ENCODE assay signal across 8 mouse cellular contexts in the genomic region with DNA sequence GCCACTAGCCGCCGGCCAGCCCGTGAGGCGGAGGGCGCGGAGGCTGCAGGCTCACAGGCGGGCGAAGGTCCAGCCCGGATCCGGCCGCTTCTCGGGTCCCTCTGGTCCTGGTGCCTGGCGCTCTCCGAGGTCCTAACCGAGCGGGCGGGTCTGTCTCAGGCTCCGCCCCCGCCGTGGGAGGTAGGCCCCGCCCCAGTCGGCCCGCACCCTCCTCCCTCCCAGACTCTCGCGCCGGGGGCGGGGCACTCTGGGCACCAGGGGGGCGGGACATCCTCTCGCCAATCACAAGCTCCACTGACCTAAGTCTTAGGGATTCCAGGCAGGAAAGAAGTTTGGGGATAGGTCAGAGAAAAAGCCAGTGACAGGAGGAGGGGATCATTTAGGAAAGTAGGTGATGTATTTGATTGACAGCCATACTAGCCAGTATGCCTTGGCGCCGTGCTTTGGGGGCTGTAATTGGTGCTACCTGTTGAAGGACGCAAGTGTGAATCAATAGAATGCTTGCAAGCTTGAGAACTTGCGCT. TPM values are rescaled to one million over a fixed set of nuclear protein-coding genes. Genes with fewer than 3 reads are reported as not detected.
DNase-seq lines count a peak whose midpoint lies in the region; ATAC-seq and TF ChIP-seq lines count a peak whose summit lies in the region.

A gene (minus strand): TSS at position 142 of the 524 bp plus-strand sequence.

- intact Hi-C loops in heart, postnatal 10 days (cut with DNase I) = no loop called here

- H3K27ac ChIP-seq in forebrain, embryonic 15.5 days (replicated peaks) = no peak within 1 kb of the TSS; the same call in 1 of the 2 replicates
- no peak within 1 kb of the TSS for H3K27ac ChIP-seq in liver, embryonic 14.5 days
- H3K27ac ChIP-seq in neural tube, embryonic 14.5 days (ENCODE audit: low read depth, low read length) = peak within 1 kb of the TSS; percentile 39

- no peaks in the 10 kb centered on the region for H3K9me3 ChIP-seq in forebrain, embryonic 15.5 days
- no peaks in the 10 kb centered on the region for H3K9me3 ChIP-seq in liver, embryonic 14.5 days (ENCODE audit: control insufficient read depth, low read length)
- no peaks in the 10 kb centered on the region for H3K9me3 ChIP-seq in neural tube, embryonic 14.5 days (ENCODE audit: control insufficient read depth, low read length)

- peak within 1 kb of the TSS; percentile 76 for H3K4me3 ChIP-seq in forebrain, embryonic 15.5 days
- peak within 1 kb of the TSS; percentile 8 to 29; a peak in 3 of 4 replicates for H3K4me3 ChIP-seq in liver, embryonic 14.5 days (ENCODE audit: insufficient read depth in 1 of 2, low read depth in 2 of 2, low read length in 2 of 2)
- peak within 1 kb of the TSS; percentile 69 for H3K4me3 ChIP-seq in neural tube, embryonic 14.5 days (ENCODE audit: low read depth, low read length)

- TF ChIP-seq EP300 in liver, embryonic 14.5 days (IDR thresholded peaks at IDR 0.05; ENCODE audit: low read depth) = no peak

- no peaks in the 10 kb centered on the region for H3K27me3 ChIP-seq in forebrain, embryonic 15.5 days
- H3K27me3 ChIP-seq in liver, embryonic 14.5 days (ENCODE audit: control insufficient read depth, insufficient read depth, low read length) = peaks cover 12% of the 10 kb centered on the region
- H3K27me3 ChIP-seq in neural tube, embryonic 14.5 days (ENCODE audit: control insufficient read depth, insufficient read depth, low read length) = no peaks in the 10 kb centered on the region

- no peak for TF ChIP-seq CTCF in liver, embryonic 14.5 days (IDR thresholded peaks at IDR 0.05; ENCODE audit: low read depth)

- H3K4me1 ChIP-seq in forebrain, embryonic 15.5 days = peaks cover 4% of the 10 kb centered on the region; the same call in 1 of the 2 replicates
- no peaks in the 10 kb centered on the region for H3K4me1 ChIP-seq in liver, embryonic 14.5 days (replicated peaks; ENCODE audit: control insufficient read depth in 2 of 2, insufficient read depth in 2 of 2, low read length in 1 of 2)
- peaks cover 4% of the 10 kb centered on the region; the same call in 1 of the 2 replicates for H3K4me1 ChIP-seq in neural tube, embryonic 14.5 days (ENCODE audit: control insufficient read depth, insufficient read depth, low read length)

- peak; percentile 49 to 52 for DNase-seq in B cell, adult 2 months
- DNase-seq in heart, postnatal 10 days = peak; percentile 89 to 92
- DNase-seq in kidney, postnatal 4 days = peak; percentile 95 to 96
- peak; percentile 20 to 33 (median 27) for DNase-seq in liver, embryonic 14.5 days (ENCODE audit: low read depth in 3 of 3, low spot score in 3 of 3)
- DNase-seq in testis, postnatal 10 days (ENCODE audit: low spot score) = peak; percentile 98

- H3K9ac ChIP-seq in forebrain, embryonic 15.5 days (replicated peaks) = peak within 1 kb of the TSS; percentile 71
- no peak within 1 kb of the TSS for H3K9ac ChIP-seq in liver, embryonic 14.5 days (replicated peaks)
- peak within 1 kb of the TSS; percentile 76 for H3K9ac ChIP-seq in neural tube, embryonic 14.5 days (replicated peaks; ENCODE audit: low read depth, low read length)

- ATAC-seq in cerebellum, adult (ENCODE audit: insufficient number of reproducible peaks, low FRiP score, low TSS enrichment) = peak; percentile 98
- ATAC-seq in forebrain, embryonic 15.5 days (replicated peaks) = peak; percentile 96
- peak; percentile 93 for ATAC-seq in liver, embryonic 14.5 days (ENCODE audit: insufficient read depth)
- peak; percentile 97 for ATAC-seq in neural tube, embryonic 14.5 days (ENCODE audit: low read depth)

- 1% methylated on average over 28 of the region's 33 CpGs for WGBS in forebrain, embryonic 15.5 days
- WGBS in liver, embryonic 14.5 days (ENCODE audit: insufficient replicate concordance) = under 1% methylated on average over 26 of the region's 33 CpGs
- under 1% methylated on average over 33 of the region's 33 CpGs for WGBS in neural tube, embryonic 14.5 days

- peak within 1 kb of the TSS; percentile 95 for H3K4me2 ChIP-seq in forebrain, embryonic 15.5 days (replicated peaks)
- H3K4me2 ChIP-seq in liver, embryonic 14.5 days (ENCODE audit: low read depth) = peak within 1 kb of the TSS; percentile 56
- H3K4me2 ChIP-seq in neural tube, embryonic 14.5 days (ENCODE audit: low read depth, low read length) = peak within 1 kb of the TSS; percentile 77

- H3K36me3 ChIP-seq in forebrain, embryonic 15.5 days = no peaks in the 10 kb centered on the region
- no peaks in the 10 kb centered on the region for H3K36me3 ChIP-seq in liver, embryonic 14.5 days (replicated peaks; ENCODE audit: control insufficient read depth, insufficient read depth, low read depth)
- no peaks in the 10 kb centered on the region for H3K36me3 ChIP-seq in neural tube, embryonic 14.5 days (ENCODE audit: control insufficient read depth, insufficient read depth, low read length)

RNA-seq across cellular contexts. Expression of the gene that starts here (rescaled TPM):
- 6.2 and 7.8 TPM in 2 replicates for polyA plus RNA-seq in forebrain, embryonic 15.5 days (2015; fragmentation: Nextera tagmentation; extraction: Ambion mirVana)
- under 1 TPM in 1 of 2 experiments, not detected in 1; 0.05 TPM for total RNA-seq in heart, postnatal 10 days (2021)
- polyA plus RNA-seq in liver, embryonic 14.5 days (2012; rRNA removed) = not detected in 2 replicates
- not detected in 2 replicates for polyA plus RNA-seq in liver, embryonic 14.5 days (2014; fragmentation: Nextera tagmentation; extraction: Ambion mirVana)
- 18.0 and 29.6 TPM in 2 replicates for polyA plus RNA-seq in neural tube, embryonic 14.5 days (2014; fragmentation: Nextera tagmentation; extraction: Ambion mirVana)

Comparison
In these comparisons a context has a peak if more than half of its experiments do, and no peak if none do; other contexts are left out.
1. Peak in DNase-seq in heart, postnatal 10 days; RNA of the gene not detected or under 1 TPM.
2. Peak in DNase-seq, ATAC-seq, H3K4me3 ChIP-seq and H3K4me2 ChIP-seq in liver, embryonic 14.5 days; RNA of the gene not detected or under 1 TPM.
3. DNase-seq: peak in every context shown above with its lines; median percentile 98 in testis, postnatal 10 days; 96 in kidney, postnatal 4 days; 90 in heart, postnatal 10 days; 50 in B cell, adult 2 months; 27 in liver, embryonic 14.5 days.
4. H3K4me3 ChIP-seq: peak in every context shown above with its lines; median percentile 76 in forebrain, embryonic 15.5 days; 69 in neural tube, embryonic 14.5 days; 18 in liver, embryonic 14.5 days.